Mouse (Mus musculus) heart, postnatal 0 days (tissue): Measurements from ENCODE around the gene Tssk1.

Experiments
- CTCF ChIP-seq: IDR thresholded peaks from 2 replicates; pipeline ENCODE4 v1.5.1; 2016; ENCODE audit warnings: antibody characterized with exemption, control low read depth, low read depth
- EP300 ChIP-seq: IDR thresholded peaks from 2 replicates; pipeline ENCODE4 v1.6.1; 2016; ENCODE audit warnings: antibody characterized with exemption, low read depth

DNA sequence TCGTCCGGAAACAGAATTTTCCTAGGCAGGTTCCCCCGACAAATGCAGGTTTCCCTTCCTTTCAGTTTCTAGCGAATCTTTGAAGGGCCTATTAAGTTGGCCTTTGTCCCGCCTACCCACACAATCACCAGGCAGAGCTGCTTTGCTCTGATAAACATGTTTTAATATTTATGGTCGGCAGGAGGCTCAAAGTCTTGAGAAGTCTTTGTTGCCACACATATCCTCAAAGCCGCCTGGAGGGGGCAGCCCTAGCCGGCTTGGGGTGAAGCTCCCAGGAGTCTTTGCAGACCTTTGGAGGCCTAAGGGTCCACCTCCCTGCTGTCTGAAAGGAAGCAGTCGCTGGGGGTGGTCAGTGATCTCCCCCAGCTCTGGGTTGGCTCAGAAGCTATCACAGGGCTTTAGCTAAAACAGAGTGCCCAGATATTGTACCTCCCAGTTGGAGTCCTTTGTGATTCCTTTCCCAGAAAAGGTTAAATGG, 34.6 kb downstream of the Tssk1 start:
- TF ChIP-seq CTCF (peak; percentile 61), EP300 (no peak)
